Mouse (Mus musculus): ENCODE results near the gene Ubr4. TPM values are rescaled to one million over a fixed set of nuclear protein-coding genes. Genes with fewer than 3 reads are reported as not detected.
A peak's percentile ranks its signal among the peaks of the same experiment; 100 is the strongest.

Gene Ubr4
- polyA plus RNA-seq, 1 experiment, result 130 TPM

DNA sequence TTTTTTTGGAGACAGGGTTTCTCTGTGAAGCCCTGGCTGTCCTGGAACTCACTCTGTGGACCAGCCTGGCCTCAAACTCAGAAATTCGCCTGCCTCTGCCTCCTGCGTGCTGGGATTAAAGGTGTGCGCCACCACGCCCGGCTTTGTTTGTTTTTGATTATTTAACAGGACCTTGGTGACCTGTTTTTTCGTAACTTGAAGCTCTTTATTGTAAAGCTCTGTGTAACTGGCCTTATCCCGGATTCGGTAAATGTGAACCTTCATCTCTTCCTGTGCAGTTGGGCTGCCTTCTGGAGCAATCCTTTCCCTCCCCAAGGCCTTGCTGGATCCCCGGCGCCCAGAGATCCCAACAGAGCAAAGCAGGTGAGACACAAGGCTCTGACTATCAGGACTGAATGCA is 21.1 kb downstream of the Ubr4 start:
- no peaks in the 10 kb centered on the region for H3K27me3 ChIP-seq (ENCODE audit: control insufficient read depth, insufficient read depth, insufficient read length)
- no peak overlapping the region for H3K4me2 ChIP-seq (ENCODE audit: low read depth)
- H3K79me2 ChIP-seq (ENCODE audit: control insufficient read depth, insufficient read depth), result no peaks in the 10 kb centered on the region
- no peak overlapping the region for H3K4me3 ChIP-seq
- peaks cover 14% of the 10 kb centered on the region for H3K36me3 ChIP-seq (ENCODE audit: control insufficient read depth, insufficient read depth)
- TF ChIP-seq CEBPB (IDR thresholded peaks at IDR 0.05; ENCODE audit: insufficient read depth, poor library complexity, severe bottlenecking), result no peak
- TF ChIP-seq USF1 (IDR thresholded peaks at IDR 0.05; ENCODE audit: low read depth), result no peak
- no peak for TF ChIP-seq TCF12 (IDR thresholded peaks at IDR 0.05; ENCODE audit: insufficient read depth, poor library complexity, severe bottlenecking)
- no peak for TF ChIP-seq MYOD1 (IDR thresholded peaks at IDR 0.05; ENCODE audit: control insufficient read depth in 1 of 3, insufficient read length in 2 of 3, low read depth in 2 of 3)
- TF ChIP-seq POLR2AphosphoS2 (IDR thresholded peaks at IDR 0.05; ENCODE audit: insufficient read length, low read depth), result no peak
- no peak for TF ChIP-seq POLR2A (IDR thresholded peaks at IDR 0.05; ENCODE audit: insufficient read length, low read depth)
- TF ChIP-seq REST (IDR thresholded peaks at IDR 0.05; ENCODE audit: insufficient read depth, insufficient read length), result no peak
- no peak for TF ChIP-seq TCF3 (IDR thresholded peaks at IDR 0.05; ENCODE audit: insufficient read length, low read depth)
- no peak for TF ChIP-seq MYOG (IDR thresholded peaks at IDR 0.05; ENCODE audit: control insufficient read depth in 1 of 3, insufficient read depth in 1 of 3, insufficient read length in 2 of 3, low read depth in 2 of 3)
- TF ChIP-seq E2F4 (IDR thresholded peaks at IDR 0.05; ENCODE audit: insufficient read depth), result no peak
- TF ChIP-seq SRF (IDR thresholded peaks at IDR 0.05; ENCODE audit: control insufficient read depth, insufficient read length, low read depth), result no peak
- no peak for TF ChIP-seq MAX (IDR thresholded peaks at IDR 0.05; ENCODE audit: low read depth)
- H3ac ChIP-seq (ENCODE audit: control insufficient read depth, insufficient read length), result no peak overlapping the region

GRCm38 (mm10) chr4:139379719-139380118 is 27.3 kb downstream of the Ubr4 start:
- Histone ChIP-seq H3K27me3 (ENCODE audit: control insufficient read depth, insufficient read depth, insufficient read length) (no peaks in the 10 kb centered on the region), H3K36me3 (ENCODE audit: control insufficient read depth, insufficient read depth) (peaks cover 9% of the 10 kb centered on the region), H3K79me2 (ENCODE audit: control insufficient read depth, insufficient read depth) (peaks cover 47% of the 10 kb centered on the region), H3K4me2 (ENCODE audit: low read depth) (peak overlapping the region; percentile 81), H3K4me3 (peak overlapping the region; percentile 79), H3ac (ENCODE audit: control insufficient read depth, insufficient read length) (peak overlapping the region; percentile 80)
- TF ChIP-seq REST (IDR thresholded peaks at IDR 0.05; ENCODE audit: insufficient read depth, insufficient read length) (no peak), TCF12 (IDR thresholded peaks at IDR 0.05; ENCODE audit: insufficient read depth, poor library complexity, severe bottlenecking) (no peak), POLR2AphosphoS2 (IDR thresholded peaks at IDR 0.05; ENCODE audit: insufficient read length, low read depth) (no peak), MYOD1 (IDR thresholded peaks at IDR 0.05; ENCODE audit: control insufficient read depth in 1 of 3, insufficient read length in 2 of 3, low read depth in 2 of 3) (no peak), USF1 (IDR thresholded peaks at IDR 0.05; ENCODE audit: low read depth) (no peak), MAX (IDR thresholded peaks at IDR 0.05; ENCODE audit: low read depth) (no peak), SRF (IDR thresholded peaks at IDR 0.05; ENCODE audit: control insufficient read depth, insufficient read length, low read depth) (no peak), TCF3 (IDR thresholded peaks at IDR 0.05; ENCODE audit: insufficient read length, low read depth) (no peak), POLR2A (IDR thresholded peaks at IDR 0.05; ENCODE audit: insufficient read length, low read depth) (no peak), E2F4 (IDR thresholded peaks at IDR 0.05; ENCODE audit: insufficient read depth) (no peak), CEBPB (IDR thresholded peaks at IDR 0.05; ENCODE audit: insufficient read depth, poor library complexity, severe bottlenecking) (no peak), MYOG (IDR thresholded peaks at IDR 0.05; ENCODE audit: control insufficient read depth in 1 of 3, insufficient read depth in 1 of 3, insufficient read length in 2 of 3, low read depth in 2 of 3) (no peak)

DNA sequence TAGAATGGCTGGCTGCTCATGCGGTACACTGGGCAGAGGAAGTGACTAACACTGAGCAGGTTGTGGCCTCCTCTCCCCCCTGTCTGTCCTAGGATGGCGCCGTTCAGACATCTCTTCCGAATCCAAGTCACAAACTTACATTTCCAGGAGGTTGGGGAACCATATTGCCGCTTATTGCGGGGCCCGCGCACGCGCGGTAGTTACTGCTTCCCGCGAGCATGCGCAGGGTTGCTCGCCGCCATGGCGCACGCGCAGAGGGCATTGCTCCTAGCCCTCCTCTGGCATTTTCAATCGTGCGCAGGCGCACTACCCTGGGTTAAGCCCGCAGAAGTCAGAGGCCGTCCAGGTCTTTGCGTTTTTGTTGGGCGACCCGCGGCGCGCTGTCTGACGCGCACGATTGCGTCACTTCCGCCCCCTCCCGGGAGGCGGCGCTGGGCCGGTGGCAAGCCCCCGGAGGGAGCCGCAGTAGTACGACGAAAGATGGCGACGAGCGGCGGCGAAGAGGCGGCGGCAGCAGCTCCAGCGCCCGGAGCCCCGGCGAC is 27.9 kb downstream of the Ubr4 start:
- peaks cover 3% of the 10 kb centered on the region for H3K36me3 ChIP-seq (ENCODE audit: control insufficient read depth, insufficient read depth)
- peak overlapping the region; percentile 80 for H3ac ChIP-seq (ENCODE audit: control insufficient read depth, insufficient read length)
- H3K79me2 ChIP-seq (ENCODE audit: control insufficient read depth, insufficient read depth), result peaks cover 52% of the 10 kb centered on the region
- peak overlapping the region; percentile 79 for H3K4me3 ChIP-seq
- no peak for TF ChIP-seq MYOD1 (IDR thresholded peaks at IDR 0.05; ENCODE audit: control insufficient read depth in 1 of 3, insufficient read length in 2 of 3, low read depth in 2 of 3)
- peak; percentile 91 for TF ChIP-seq SRF (IDR thresholded peaks at IDR 0.05; ENCODE audit: control insufficient read depth, insufficient read length, low read depth)
- peak; percentile 48; the same call in 1 of the 2 replicates for TF ChIP-seq CEBPB (IDR thresholded peaks at IDR 0.05; ENCODE audit: insufficient read depth, poor library complexity, severe bottlenecking)
- no peak for TF ChIP-seq MYOG (IDR thresholded peaks at IDR 0.05; ENCODE audit: control insufficient read depth in 1 of 3, insufficient read depth in 1 of 3, insufficient read length in 2 of 3, low read depth in 2 of 3)
- TF ChIP-seq REST (IDR thresholded peaks at IDR 0.05; ENCODE audit: insufficient read depth, insufficient read length), result no peak
- TF ChIP-seq POLR2A (IDR thresholded peaks at IDR 0.05; ENCODE audit: insufficient read length, low read depth), result peak; percentile 65
- no peak for TF ChIP-seq MAX (IDR thresholded peaks at IDR 0.05; ENCODE audit: low read depth)
- no peak for TF ChIP-seq TCF12 (IDR thresholded peaks at IDR 0.05; ENCODE audit: insufficient read depth, poor library complexity, severe bottlenecking)
- TF ChIP-seq USF1 (IDR thresholded peaks at IDR 0.05; ENCODE audit: low read depth), result no peak
- TF ChIP-seq TCF3 (IDR thresholded peaks at IDR 0.05; ENCODE audit: insufficient read length, low read depth), result no peak
- peak; percentile 75 for TF ChIP-seq POLR2AphosphoS2 (IDR thresholded peaks at IDR 0.05; ENCODE audit: insufficient read length, low read depth)
- peak; percentile 15 for TF ChIP-seq E2F4 (IDR thresholded peaks at IDR 0.05; ENCODE audit: insufficient read depth)
- peak overlapping the region; percentile 81 for H3K4me2 ChIP-seq (ENCODE audit: low read depth)
- no peaks in the 10 kb centered on the region for H3K27me3 ChIP-seq (ENCODE audit: control insufficient read depth, insufficient read depth, insufficient read length)

- peak overlapping the region; percentile 96 for H3K4me2 ChIP-seq (ENCODE audit: low read depth)
- TF ChIP-seq E2F4 (IDR thresholded peaks at IDR 0.05; ENCODE audit: insufficient read depth) (no peak), MYOD1 (IDR thresholded peaks at IDR 0.05; ENCODE audit: control insufficient read depth in 1 of 3, insufficient read length in 2 of 3, low read depth in 2 of 3) (peak in 1 of 3 experiments; percentile 40)
These were observed 28.5 kb downstream of the Ubr4 start for GRCm38 (mm10) chr4:139380775-139381451.

More at GRCm38 (mm10) chr4:139380775-139381451, 28.5 kb downstream of the Ubr4 start:
- Histone ChIP-seq H3K79me2 (ENCODE audit: control insufficient read depth, insufficient read depth) (peaks cover 59% of the 10 kb centered on the region), H3ac (ENCODE audit: control insufficient read depth, insufficient read length) (peak overlapping the region; percentile 80), H3K36me3 (ENCODE audit: control insufficient read depth, insufficient read depth) (no peaks in the 10 kb centered on the region), H3K27me3 (ENCODE audit: control insufficient read depth, insufficient read depth, insufficient read length) (no peaks in the 10 kb centered on the region), H3K4me3 (peak overlapping the region; percentile 79)
